Mouse (Mus musculus) spleen, adult 2 months (tissue): ENCODE measurements around the gene Tgfbi.

Source experiments
- CTCF ChIP-seq: fragments of 200-500 bp; IDR thresholded peaks from 2 replicates; pipeline ENCODE4 v1.5.1; 2011; ENCODE audit warnings: mild to moderate bottlenecking, inconsistent platforms; ENCODE audit not compliant: insufficient read depth, insufficient read length, insufficient replicate concordance; ENCODE audit errors: extremely low read depth
- POLR2A ChIP-seq: fragments of 200-500 bp; IDR thresholded peaks from 2 replicates; pipeline ENCODE4 v1.6.1; 2011; ENCODE audit warnings: low read depth, low read length, inconsistent platforms

- no peak for TF ChIP-seq CTCF
- TF ChIP-seq POLR2A = no peak
Measured at GRCm38 (mm10) chr13:56595246-56595645, 14.1 kb upstream of the Tgfbi start.
